Mouse (Mus musculus) CH12F3 (cell line): Measurements from ENCODE around the gene Abcc9.

ENCODE experiments used
- in situ Hi-C: fragments of 300-500 bp; cut with MboI; formaldehyde crosslinking; loops from 2 replicates; pipeline ENCODE4 v1.14.3; 2020; ENCODE audit warnings: low sequenced_read_pairs

Abcc9 gene

GRCm38 (mm10) chr6:142558076-142558475 is 144.0 kb downstream of the Abcc9 start:
- in situ Hi-C loops: no loop called here

- in situ Hi-C loops: no loop called here
Observed at GRCm38 (mm10) chr6:142555988-142556387, 146.1 kb downstream of the Abcc9 start.

DNA sequence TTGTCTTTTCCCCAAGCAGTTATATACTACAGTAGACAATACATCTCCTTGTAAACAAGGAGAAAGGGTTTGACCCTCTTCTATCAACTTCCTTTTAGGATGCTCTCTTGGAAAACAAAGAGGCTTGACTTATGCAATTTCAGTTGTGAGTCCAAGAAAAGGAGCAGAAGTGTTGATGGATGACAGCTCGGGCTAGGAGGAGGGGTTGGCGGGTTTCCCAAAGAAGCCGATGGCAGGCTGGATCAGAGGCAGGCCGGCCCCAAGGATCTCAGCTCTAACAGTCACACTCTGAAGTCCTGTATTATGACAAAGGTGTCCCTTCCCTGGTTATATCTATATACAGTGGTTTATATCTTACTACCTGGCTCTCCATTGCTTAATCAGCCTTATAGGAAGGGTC is 150.6 kb downstream of the Abcc9 start:
- in situ Hi-C loops: no loop called here

DNA sequence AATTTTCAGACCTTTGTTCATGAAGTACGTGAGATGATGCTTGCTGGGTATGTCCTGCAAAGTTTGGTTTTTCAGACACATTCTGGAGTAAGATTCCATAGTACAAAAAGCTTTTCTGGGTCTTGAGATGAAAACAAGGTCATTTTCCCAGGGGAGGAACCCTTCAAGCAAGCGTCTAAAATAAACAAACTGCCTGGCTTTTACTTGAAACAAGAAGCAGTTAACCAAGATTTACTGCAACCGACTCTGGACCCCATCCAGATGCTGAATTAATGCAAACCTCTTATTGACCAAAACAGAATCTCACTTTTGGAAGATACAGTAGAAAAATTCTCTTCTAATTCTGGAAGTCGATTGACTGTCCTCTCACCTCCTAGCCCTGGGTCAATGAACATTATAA is 151.2 kb downstream of the Abcc9 start:
- in situ Hi-C loops: no loop called here

GRCm38 (mm10) chr6:142548377-142548776 is 153.7 kb downstream of the Abcc9 start:
- in situ Hi-C loops: no loop called here

- in situ Hi-C loops: no loop called here
Observed at GRCm38 (mm10) chr6:142545132-142545531, 157.0 kb downstream of the Abcc9 start.

- in situ Hi-C loops: no loop called here
Observed at GRCm38 (mm10) chr6:142543648-142544047, 158.5 kb downstream of the Abcc9 start.

GRCm38 (mm10) chr6:142542800-142543175 is 159.3 kb downstream of the Abcc9 start:
- in situ Hi-C loops: no loop called here

DNA sequence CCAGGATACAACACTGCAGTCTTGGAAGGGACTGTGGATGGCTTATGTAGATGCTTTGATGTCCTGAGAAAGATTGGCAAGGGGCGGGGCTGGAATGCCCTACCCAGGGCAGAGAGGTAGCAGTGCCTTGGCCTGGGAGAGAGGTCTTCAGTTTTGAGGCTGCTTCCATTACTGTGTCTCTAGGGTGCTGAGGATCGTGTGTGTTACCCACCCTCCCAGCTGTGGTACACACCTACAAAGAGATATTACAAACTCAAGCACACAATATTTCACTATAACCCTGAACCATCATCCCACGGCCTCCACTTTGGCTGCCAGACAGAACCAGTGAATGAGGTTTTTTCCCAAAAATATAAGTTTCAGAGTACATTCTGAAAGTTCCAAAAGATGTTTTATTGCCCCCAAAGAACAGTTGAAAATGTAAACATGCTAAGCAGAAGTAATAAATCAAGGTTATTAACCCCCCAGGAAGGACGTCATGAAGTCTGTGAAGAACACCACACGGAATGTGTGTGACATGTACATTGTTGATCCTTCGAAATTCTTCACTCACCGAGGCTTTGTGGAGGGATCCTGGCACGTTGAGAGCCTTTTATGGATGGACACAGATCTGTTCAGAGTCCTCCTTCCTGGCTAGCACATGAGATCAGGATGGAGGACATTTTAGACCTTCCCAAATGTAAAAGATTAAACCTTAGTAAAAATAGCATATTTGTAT is 159.9 kb downstream of the Abcc9 start:
- in situ Hi-C loops: no loop called here

- in situ Hi-C loops: no loop called here
Observed at GRCm38 (mm10) chr6:142540561-142541160, 161.5 kb downstream of the Abcc9 start.

DNA sequence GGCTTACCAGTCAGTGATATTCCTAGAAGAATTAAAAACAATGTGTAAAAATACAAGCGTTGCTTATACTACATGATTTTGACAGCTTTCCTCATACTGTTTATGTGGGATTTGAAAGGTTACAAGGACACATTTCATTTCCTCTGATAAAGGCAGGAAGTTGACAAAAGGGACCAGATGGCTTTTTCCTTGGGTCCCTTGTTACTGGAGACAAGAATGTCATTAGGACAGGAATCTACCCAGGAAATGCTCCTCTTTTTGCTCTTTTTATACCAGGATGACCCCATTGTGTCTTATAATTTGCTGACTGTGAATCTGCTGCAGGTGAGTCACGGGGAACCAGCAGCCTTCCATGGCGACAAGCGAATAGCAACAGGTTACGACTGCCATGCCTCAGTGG is 162.0 kb downstream of the Abcc9 start:
- in situ Hi-C loops: no loop called here

GRCm38 (mm10) chr6:142538503-142538902 is 163.6 kb downstream of the Abcc9 start:
- in situ Hi-C loops: no loop called here
